Mouse (Mus musculus): ENCODE data around the gene Fam198b.

GRCm38 (mm10) chr3:79977656-79978450, 93.5 kb downstream of the Fam198b start:
- TF ChIP-seq CTCF (IDR thresholded peaks at IDR 0.05; ENCODE audit: insufficient read depth, low read depth, low read length) (no peak), POLR2A (IDR thresholded peaks at IDR 0.05; ENCODE audit: insufficient read depth, low read depth, low read length) (no peak)

Measured in olfactory bulb, adult 2 months (tissue).